Mouse (Mus musculus) layer of hippocampus, adult 9-11 months (tissue): ENCODE results near the gene Pde6d.

Source experiments
- DNase-seq: peaks from one replicate; pipeline ENCODE4 v3.0.0; 2022

The Pde6d gene

DNA sequence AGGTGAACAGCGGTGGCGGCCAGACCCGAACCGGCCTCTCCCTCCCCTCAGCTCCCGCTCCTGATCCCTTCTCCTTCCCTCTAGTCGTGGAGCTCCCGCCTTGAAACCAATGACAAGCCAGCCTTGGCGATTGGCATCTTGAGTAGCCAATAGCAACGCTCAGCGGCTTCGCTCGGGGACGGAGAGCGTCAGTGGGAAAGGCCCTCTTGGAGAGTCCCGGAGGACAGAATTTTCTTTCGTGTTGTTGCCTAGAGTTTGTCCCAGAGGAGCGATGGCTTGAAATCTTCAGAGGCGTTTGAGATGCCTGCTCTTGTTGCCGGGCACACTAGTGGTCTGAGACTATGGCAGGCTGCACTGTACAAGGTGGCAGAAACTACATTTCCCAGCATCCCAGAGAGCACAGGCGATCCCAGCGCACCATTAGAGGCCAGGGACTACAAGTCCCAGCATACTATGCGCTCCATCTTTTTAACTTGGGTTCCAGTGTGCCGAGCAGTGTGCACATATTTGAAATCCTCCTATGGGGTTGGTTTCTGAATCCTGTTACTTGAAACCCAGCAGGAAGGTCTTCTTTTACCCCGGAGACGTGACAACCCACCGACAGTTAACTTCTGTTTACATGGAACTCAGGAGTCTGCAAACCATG lies at the start of gene Pde6d, which contains the start of gene Cops7b:
Gene Pde6d (minus strand): TSS at position 179 of the 646 bp plus-strand sequence.
Gene Cops7b (plus strand): TSS at position 454 of the 646 bp plus-strand sequence.
- peak; percentile 96 for DNase-seq

DNA sequence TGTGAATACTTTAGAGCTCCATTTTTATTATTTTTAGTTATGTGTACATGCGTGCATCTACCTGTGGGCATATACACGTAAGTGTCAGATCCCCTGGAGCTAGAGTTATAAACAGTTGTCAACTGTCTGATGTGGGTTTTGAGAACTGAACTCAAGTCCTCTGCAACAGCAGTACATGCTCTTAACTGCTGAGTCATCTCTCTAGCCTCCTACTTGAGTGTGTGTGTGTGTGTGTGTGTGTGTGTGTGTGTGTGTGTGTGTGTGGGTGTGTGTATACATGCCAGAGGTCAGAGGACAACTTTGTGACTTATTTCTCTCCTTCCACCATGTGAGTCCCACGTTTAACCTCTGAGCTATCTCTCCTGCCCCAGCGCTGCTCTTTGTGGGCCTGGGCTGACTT lies 48.1 kb upstream of the Pde6d start:
- no peak for DNase-seq

GRCm38 (mm10) chr1:86629936-86630335 lies 47.5 kb upstream of the Pde6d start:
- DNase-seq = no peak

DNA sequence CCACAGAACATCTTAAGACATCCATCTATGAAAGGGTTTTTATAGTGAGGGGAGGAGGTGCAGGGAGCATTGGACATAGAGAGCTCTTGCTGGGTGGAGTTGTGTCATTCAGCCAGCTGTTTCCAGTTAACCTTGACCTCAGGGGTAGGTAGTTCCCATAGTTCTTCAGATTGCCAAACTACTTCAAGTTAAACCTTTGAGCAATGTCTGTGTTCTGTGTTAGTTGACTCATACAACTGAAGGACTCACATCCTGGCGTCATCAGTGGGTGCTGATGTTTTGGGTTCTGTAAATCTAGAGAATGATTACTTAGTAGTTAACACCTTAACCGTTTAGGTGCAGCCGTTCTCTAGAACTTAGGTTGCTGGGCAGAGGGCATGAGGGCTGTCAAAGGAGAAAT lies 45.8 kb upstream of the Pde6d start:
- no peak for DNase-seq

GRCm38 (mm10) chr1:86623001-86624000 lies 40.9 kb upstream of the Pde6d start:
- peak; percentile 39 for DNase-seq

GRCm38 (mm10) chr1:86622296-86622695 lies 39.9 kb upstream of the Pde6d start:
- no peak for DNase-seq

DNA sequence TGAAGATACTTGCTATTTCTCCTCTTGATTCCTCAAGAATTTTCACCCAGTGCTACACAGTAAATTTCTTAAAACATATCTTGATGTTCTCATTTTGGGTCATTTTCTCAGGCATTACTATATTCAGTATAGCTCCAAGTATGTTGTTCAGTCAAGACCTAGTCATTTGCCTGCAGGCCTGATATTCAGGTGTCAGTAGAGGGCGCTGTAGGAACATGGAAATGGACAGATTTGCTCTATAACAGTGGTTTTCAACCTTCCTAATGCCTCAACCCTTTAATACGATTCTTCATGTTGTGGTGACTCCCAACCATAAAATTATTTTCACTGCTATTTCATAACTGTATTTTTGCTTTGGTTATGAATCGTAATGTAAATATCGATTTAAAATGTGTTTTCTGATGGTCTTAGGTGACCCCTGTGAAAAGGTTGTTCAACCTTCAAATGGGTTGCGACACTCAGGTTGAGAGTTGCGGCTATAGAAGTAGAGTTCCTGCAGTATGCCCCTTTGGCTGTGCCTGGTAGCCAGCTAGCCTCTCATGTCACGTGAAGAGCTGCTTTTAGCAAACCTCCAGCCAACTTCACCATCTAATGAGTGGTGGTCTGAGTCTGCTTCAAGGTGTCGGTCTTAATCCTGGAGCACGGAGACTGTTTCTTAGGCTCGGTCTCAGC lies 36.2 kb upstream of the Pde6d start:
- peak; percentile 52 for DNase-seq

DNA sequence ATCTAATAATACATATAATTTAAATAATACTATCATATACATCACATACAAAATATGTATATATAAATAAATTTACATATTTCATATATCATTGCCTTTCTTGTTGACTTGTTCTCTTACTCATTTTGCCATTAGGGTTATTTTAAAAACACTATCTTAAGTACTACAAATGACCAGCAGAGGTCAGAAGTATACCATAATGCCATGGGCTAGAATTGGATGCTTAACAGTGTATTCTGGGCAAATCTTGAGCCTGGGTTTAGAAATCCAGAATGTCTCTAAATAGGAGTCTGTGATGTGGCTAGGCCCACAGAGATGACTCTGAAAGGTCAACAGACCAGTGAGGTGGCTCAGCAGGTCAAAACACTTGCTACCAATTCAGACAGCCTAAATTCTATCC lies 31.8 kb upstream of the Pde6d start:
- no peak for DNase-seq

GRCm38 (mm10) chr1:86612081-86612480 lies 29.7 kb upstream of the Pde6d start:
- DNase-seq = no peak

GRCm38 (mm10) chr1:86610954-86611353 lies 28.5 kb upstream of the Pde6d start:
- DNase-seq = no peak

- DNase-seq = no peak
Measured at GRCm38 (mm10) chr1:86600117-86600516, 17.7 kb upstream of the Pde6d start.

DNA sequence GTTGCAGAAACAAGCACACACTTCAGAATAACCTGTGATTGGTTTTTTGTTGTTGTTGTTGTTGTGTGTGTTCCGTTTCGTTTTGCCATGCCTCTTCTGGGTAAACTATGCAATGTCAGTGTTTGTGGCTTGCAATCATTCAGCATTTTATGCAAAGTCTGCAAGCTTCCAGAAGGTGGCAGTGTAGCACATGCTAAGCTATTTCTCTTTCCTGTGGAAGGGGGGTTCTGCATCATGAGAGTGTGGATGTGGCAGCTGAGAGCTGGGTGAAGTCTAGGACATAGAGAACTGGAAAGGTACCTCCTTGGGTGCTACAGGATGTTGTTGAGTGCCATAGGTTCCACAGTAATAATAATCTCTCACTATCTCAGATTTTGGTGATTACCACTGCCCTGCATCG lies 16.1 kb upstream of the Pde6d start:
- DNase-seq = no peak

DNA sequence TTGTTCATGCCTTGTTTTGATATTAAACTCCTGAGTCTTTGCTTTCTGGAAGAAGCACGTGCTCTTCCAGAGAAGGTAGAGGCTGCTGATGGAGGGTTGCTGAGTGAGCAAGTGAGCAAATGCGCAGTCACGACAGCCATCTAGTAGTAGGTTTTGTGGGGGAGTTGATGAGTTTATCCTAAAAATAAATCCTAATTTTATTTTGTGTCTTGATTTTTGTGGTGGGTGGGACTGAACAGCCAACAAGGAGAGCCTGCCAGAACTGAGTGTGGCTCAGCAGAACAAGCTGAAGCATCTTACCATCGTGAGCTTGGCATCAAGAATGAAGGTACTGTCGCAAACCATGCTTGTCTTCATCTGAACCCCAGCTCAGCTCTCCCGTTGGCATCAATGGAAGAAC lies 14.1 kb upstream of the Pde6d start:
- DNase-seq = peak; percentile 56

DNA sequence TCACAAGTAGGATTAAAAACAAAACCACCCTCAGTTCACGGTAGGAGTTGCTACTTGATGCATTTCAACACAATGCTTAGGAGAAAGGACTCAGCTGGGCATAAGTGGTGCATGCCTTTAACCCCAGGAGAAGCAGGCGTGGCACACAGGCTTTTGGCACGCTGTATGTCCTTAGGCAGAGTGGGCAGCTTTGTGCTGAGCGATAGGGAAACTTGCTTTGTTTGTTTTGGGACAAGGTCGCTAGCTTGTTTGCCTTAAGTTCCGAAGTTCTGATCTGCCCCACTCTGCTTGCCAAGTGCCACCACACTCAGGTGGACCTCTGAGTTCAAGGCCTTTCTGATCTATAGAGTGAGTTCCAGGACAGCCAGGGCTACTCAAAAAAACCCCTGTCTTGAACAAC lies 12.9 kb upstream of the Pde6d start:
- DNase-seq = no peak

DNA sequence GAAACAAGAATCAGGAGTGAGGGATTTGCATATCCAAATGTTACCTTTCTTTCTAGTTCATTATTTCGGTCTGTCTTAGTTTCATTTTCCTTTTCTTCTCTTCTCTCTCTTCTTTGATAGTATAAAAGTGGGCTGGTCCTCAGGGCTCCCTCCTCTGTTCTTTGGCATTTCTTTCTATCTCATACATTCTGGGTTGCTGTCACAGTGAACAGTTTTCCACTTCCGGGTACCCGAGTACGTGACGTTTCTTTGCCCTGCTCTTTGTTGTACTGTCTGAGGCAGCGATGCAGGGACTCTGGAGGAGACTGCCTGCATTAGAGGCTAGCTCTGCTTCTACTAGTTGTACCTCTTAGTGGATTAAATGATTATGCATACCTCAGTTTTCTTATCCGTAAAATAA lies 12.1 kb upstream of the Pde6d start:
- DNase-seq = no peak

DNA sequence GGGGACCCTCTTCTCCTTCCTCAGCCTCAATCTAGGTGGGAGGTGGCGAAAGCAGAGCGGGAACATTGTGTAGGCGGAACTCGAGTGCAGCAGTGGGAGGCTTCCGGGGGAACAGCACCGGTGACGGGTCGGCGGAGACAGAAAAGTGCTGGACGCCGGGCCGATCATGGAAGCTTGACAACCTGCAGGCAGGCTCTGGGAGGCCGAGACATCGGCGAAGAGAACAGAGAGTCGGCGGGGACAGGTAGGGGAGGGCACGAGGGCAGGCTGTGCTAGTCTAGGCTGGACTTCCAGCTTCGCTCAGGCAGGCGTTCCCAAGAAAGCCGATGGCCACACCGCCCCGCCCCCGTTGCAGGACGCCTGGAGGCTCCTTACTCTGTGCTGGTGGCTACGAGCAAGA lies 4.6 kb upstream of the Pde6d start:
- DNase-seq = peak; percentile 75

DNA sequence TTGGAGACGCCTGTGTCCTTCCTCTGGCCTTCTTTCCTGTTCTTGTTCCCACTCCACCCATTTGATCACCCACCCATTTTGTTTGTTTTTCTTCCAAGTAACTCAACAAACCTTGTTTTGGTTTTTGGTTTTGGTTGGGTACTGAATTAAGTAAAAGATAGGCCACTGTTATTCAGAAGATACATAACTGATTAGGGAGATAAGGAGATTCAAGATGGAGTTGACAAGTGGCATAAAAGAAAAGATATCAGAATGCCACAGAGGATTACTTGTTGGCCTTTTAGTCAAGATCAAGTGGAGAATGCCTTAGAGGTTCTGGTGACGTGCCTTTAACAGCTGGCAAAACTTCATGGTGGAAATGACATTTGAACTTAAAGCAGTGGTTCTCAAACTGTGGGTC lies 1.3 kb upstream of the Pde6d start:
- no peak for DNase-seq

- no peak for DNase-seq
Measured at GRCm38 (mm10) chr1:86581692-86582450, 558 bp downstream of the Pde6d start.

DNA sequence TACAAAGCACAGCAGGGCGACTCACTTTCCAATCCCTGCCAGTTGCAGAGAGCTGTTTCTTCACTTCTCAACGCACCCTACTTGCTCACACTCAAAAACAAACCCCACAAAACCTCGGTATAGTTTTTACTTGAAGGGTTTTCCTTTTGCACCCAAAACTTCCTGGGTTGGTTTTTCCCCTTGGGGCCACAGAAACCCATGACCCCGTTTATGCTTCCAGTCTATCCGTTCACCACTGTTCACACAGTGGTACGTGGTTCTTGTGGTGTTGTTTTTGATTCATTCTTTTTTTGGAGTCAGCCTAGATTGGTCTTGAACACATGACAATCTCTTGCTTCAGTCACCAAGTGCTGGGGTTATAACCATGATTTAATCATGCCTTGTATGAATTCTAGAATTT lies 2.0 kb downstream of the Pde6d start:
- DNase-seq = no peak

GRCm38 (mm10) chr1:86571941-86572340 lies 10.5 kb downstream of the Pde6d start:
- no peak for DNase-seq

DNA sequence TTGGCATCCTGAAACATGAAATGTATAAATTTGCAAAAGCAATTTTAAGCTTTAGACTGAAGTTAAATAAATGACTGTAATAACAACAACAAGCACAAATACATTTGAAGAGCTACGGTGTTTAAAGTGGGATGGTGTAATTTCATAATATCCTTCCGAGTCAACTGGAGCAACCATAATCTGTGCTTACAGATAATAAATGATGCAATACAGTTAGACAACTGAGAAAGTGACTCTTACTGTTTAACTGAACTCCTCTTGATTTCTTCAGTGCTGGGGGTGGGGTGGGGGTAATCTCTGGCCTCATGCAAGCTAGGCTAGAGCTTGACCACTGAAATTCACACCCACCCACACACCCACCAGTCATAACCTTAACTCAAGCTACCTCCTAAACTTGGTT lies 11.0 kb downstream of the Pde6d start:
- no peak for DNase-seq

DNA sequence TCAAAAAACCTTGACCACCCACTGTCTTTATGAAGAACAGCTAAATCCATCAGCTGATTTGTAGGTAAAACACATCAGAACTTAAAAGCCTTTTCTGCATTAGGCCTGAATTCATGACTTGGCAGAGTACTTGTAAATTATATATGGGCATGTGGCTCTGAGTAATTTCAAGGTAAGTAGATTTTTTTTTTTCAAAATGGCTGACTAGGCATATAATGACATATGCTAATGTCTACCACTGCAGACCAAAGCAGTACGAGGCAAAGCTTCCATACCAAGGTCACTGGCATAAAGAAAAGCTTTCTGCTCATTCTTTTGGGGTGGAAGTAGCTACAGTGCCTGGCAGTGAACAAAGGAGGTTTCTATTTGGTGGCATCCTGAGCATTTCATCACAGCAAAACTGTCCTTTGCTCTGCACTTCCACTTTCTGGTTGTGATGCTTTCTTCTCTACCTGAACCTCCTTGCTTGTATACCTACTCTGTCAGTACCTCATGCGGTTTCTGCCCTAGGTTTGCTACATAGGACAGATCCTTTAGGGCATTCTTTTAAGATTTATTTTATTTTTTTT lies 13.1 kb downstream of the Pde6d start:
- no peak for DNase-seq
